Mouse (Mus musculus) CH12.LX (cell line): ENCODE data around the gene Ccdc62.

Experiments used
- CTCF ChIP-seq, 2 experiments: IDR thresholded peaks in 1 of 2; conservative IDR thresholded peaks in 1 of 2; 2 replicates each; pipeline ENCODE4 v1.5.1; 2011 to 2012; ENCODE audit warnings: low read depth in 2 of 2, low read length in 2 of 2, improper control_type of control experiment in 1 of 2, inconsistent platforms in 1 of 2, mild to moderate bottlenecking in 1 of 2, moderate library complexity in 1 of 2
- MEF2A ChIP-seq: IDR thresholded peaks from 2 replicates; pipeline ENCODE4 v1.6.1; 2014; ENCODE audit warnings: low read depth, mild to moderate bottlenecking, inconsistent platforms, low read length, improper control_type of control experiment, borderline replicate concordance

- TF ChIP-seq CTCF (conservative IDR thresholded peaks at IDR 0.05 in 1 of 2, IDR thresholded peaks at IDR 0.05 in 1 of 2; ENCODE audit: low read depth in 2 of 2, low read length in 2 of 2) (no peak), MEF2A (no peak)
Observed at GRCm38 (mm10) chr5:123886365-123886764, 44.1 kb upstream of the Ccdc62 start.
